Mouse (Mus musculus) spleen, adult 2 months (tissue): ENCODE results near the gene Tcap.

Experiments
- CTCF ChIP-seq: fragments of 200-500 bp; IDR thresholded peaks from 2 replicates; pipeline ENCODE4 v1.5.1; 2011; ENCODE audit warnings: mild to moderate bottlenecking, inconsistent platforms; ENCODE audit not compliant: insufficient read depth, insufficient read length, insufficient replicate concordance; ENCODE audit errors: extremely low read depth
- POLR2A ChIP-seq: fragments of 200-500 bp; IDR thresholded peaks from 2 replicates; pipeline ENCODE4 v1.6.1; 2011; ENCODE audit warnings: low read depth, low read length, inconsistent platforms

- TF ChIP-seq CTCF (no peak), POLR2A (no peak)
Measured at GRCm38 (mm10) chr11:98386596-98386995, 3.0 kb downstream of the Tcap start.
